Mouse (Mus musculus): Measurements from ENCODE around the gene Gm5485. TPM values are rescaled to one million over a fixed set of nuclear protein-coding genes. Genes with fewer than 3 reads are reported as not detected.
A peak's percentile ranks its signal among the peaks of the same experiment; 100 is the strongest.

Gm5485 gene
- polyA plus RNA-seq, 1 experiment: not detected

DNA sequence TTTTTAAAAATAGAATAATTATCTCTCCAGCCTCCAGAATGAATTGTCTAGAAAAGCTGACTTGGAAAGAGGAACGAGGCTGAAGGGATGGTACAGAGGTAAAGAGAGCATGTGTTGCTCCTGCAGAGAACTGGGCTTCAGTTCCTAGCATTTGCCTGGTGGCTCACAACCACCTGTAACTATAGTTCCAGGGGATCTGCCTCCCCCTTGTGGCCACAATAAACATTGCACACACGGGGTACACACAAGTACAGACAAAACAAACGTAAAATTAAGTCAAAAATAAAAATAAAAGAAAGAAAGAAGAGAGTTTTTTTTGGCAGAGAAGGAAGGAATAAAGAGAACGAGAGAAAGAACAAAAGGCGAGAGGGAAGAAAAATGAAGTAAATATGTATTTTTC is 45.4 kb downstream of the Gm5485 start:
- TF ChIP-seq CTCF (IDR thresholded peaks at IDR 0.05; ENCODE audit: borderline replicate concordance, extremely low read depth, insufficient read depth, insufficient read length): peak; percentile 35; the same call in 1 of the 2 replicates
- no peak for TF ChIP-seq POLR2A (IDR thresholded peaks at IDR 0.05; ENCODE audit: borderline replicate concordance, extremely low read depth, insufficient read depth, insufficient read length, poor library complexity, severe bottlenecking)
- DNase-seq (ENCODE audit: low read depth): no peak

DNA sequence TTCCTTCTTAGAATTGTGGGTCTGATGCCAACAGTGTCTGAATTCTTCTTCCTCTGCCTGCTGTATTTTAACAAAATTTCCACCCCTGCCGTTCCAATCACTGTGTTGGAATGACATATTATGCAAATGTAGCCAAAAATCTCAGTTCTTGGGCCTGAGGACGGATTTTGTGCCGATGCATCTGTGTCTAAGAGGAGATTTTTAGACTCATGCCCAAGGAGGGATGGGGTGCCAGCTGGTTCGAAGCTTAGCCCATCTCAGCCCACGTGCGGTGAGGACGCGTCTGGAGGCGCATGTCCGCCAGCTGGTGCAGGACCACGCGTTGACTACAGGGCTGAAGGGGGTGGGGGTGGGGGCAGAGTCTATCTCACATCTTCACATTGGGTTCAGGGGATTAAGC is 51.3 kb downstream of the Gm5485 start:
- DNase-seq (ENCODE audit: low read depth): peak; percentile 18

GRCm38 (mm10) chr16:48356417-48356816 is 55.8 kb downstream of the Gm5485 start:
- TF ChIP-seq POLR2A (IDR thresholded peaks at IDR 0.05; ENCODE audit: borderline replicate concordance, extremely low read depth, insufficient read depth, insufficient read length, poor library complexity, severe bottlenecking) (no peak), CTCF (IDR thresholded peaks at IDR 0.05; ENCODE audit: borderline replicate concordance, extremely low read depth, insufficient read depth, insufficient read length) (no peak)
- DNase-seq (ENCODE audit: low read depth): no peak

More for the DNA sequence above, 51.3 kb downstream of the Gm5485 start:
- TF ChIP-seq CTCF (IDR thresholded peaks at IDR 0.05; ENCODE audit: borderline replicate concordance, extremely low read depth, insufficient read depth, insufficient read length) (no peak), POLR2A (IDR thresholded peaks at IDR 0.05; ENCODE audit: borderline replicate concordance, extremely low read depth, insufficient read depth, insufficient read length, poor library complexity, severe bottlenecking) (no peak)

DNA sequence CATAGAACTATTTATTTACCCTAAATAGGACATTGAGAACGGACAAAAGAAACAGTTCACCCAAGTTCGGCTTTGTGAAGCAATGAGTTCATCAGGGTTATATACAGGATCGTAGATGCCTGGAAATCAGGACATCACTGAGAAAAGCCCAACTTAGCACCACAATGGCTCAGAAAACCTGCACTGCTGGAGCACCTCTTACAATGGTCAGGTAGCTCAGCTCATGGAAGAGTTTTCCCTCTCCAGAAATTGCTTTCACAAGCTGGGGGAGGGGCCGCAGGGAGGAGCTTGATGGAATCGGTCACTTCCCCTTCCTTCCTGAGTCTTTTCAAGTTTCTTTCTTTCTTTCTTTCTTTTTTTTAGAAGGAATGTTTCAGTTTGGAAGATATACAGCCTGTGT is 56.5 kb downstream of the Gm5485 start:
- no peak for DNase-seq (ENCODE audit: low read depth)
- TF ChIP-seq CTCF (IDR thresholded peaks at IDR 0.05; ENCODE audit: borderline replicate concordance, extremely low read depth, insufficient read depth, insufficient read length) (no peak), POLR2A (IDR thresholded peaks at IDR 0.05; ENCODE audit: borderline replicate concordance, extremely low read depth, insufficient read depth, insufficient read length, poor library complexity, severe bottlenecking) (no peak)

Other genes starting within 250 kb of the Gm5485 start
- not detected in 2 replicates for gene Dppa4, start 128.7 kb downstream of the Gm5485 start, polyA plus RNA-seq (2012; rRNA removed)
- gene Dppa2, start 108.5 kb downstream of the Gm5485 start, polyA plus RNA-seq (2012; rRNA removed): 0.04 TPM in 1 of 2 replicates, not detected in the other
- gene Morc1, start 18.8 kb upstream of the Gm5485 start, polyA plus RNA-seq (2012; rRNA removed): 0.03 TPM in 1 of 2 replicates, not detected in the other

Data from brain, embryonic 14.5 days (tissue).